Mouse (Mus musculus): ENCODE measurements around the gene Gadd45g. TPM values are rescaled to one million over a fixed set of nuclear protein-coding genes. Genes with fewer than 3 reads are reported as not detected.

Gene Gadd45g
- polyA plus RNA-seq, 1 experiment from 2014 or later: 60.3 TPM

DNA sequence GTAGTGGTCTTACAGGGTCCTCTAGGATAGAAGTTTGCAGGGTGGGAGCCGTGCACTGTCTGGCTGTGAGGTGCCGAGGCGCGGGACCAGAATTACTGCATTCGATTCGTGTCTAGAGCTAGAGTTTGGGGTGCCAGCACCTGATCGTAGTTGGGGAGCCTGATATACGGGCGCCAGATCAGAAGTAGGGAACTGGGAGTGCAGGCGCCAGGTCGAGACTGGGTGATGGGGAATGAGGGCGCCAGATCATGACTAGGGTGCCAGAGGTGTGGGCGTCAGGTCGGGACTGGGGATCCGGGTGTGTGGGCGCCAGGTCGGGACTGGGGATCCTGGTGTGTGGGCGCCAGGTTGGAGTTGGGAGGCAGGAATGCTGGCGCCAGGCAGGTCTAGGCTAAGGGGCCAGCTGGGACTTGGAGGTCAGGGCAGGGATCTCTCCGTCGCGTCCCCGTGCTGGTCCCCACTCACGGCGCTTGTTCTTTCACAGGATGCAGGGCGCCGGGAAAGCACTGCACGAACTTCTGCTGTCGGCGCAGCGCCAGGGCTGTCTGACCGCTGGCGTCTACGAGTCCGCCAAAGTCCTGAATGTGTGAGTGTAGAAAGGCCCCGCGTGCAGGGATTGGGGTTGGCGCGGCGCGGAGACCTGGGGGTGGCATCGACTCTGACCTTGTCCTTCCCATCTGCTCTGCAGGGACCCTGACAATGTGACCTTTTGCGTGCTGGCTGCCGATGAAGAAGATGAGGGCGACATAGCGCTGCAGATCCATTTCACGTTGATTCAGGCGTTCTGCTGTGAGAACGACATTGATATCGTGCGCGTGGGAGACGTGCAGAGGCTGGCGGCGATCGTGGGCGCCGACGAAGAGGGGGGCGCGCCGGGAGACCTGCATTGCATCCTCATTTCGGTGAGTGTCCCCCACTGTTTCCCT, 653 bp downstream of the Gadd45g start:
- Histone ChIP-seq H3K4me3 (peak overlapping the region; percentile 60), H3K9ac (peak overlapping the region; percentile 69), H3K4me2 (replicated peaks) (peak overlapping the region; percentile 97), H3K36me3 (no peaks in the 10 kb centered on the region), H3K9me3 (no peaks in the 10 kb centered on the region), H3K27me3 (peaks cover 7% of the 10 kb centered on the region; the same call in 1 of the 2 replicates), H3K27ac (peak overlapping the region; percentile 71), H3K4me1 (peaks cover 59% of the 10 kb centered on the region)
- peak; percentile 8; the same call in 1 of the 2 replicates for ATAC-seq (ENCODE audit: insufficient number of reproducible peaks, insufficient read depth, low FRiP score, low TSS enrichment)
- WGBS: under 1% methylated on average over 63 of the region's 63 CpGs

DNA sequence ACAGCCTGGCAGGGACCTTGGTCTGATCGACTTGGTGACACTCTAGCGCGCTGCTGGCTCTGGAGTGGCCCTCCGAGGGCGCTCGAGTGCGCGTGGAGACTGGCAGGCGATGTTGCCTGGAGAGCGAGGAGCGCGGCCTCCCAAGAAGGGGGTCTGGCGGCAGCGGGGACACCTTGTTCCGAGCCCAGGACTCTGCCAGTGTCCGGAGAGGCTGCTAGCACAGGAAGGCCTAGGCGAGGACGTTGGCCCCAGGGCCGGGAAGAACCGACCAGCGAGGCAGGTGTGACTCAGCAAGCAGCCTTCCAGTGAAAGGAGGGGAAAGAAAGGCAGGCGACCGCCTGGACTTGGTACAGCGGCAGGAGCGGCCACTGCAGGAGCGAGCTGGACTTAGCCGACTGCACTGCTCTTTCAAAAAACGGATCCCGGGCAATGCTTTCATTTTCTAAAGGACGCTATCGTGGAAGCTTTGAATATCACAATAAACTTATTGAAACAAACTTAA, 1.6 kb downstream of the Gadd45g start:
- Histone ChIP-seq H3K9ac (peak overlapping the region; percentile 69), H3K27ac (peak overlapping the region; percentile 71), H3K36me3 (no peaks in the 10 kb centered on the region), H3K4me2 (replicated peaks) (peak overlapping the region; percentile 97), H3K4me1 (peaks cover 58% of the 10 kb centered on the region), H3K9me3 (no peaks in the 10 kb centered on the region), H3K4me3 (peak overlapping the region; percentile 60), H3K27me3 (peaks cover 7% of the 10 kb centered on the region; the same call in 1 of the 2 replicates)
- no peak for ATAC-seq (ENCODE audit: insufficient number of reproducible peaks, insufficient read depth, low FRiP score, low TSS enrichment)
- under 1% methylated on average over 31 of the region's 31 CpGs for WGBS

DNA sequence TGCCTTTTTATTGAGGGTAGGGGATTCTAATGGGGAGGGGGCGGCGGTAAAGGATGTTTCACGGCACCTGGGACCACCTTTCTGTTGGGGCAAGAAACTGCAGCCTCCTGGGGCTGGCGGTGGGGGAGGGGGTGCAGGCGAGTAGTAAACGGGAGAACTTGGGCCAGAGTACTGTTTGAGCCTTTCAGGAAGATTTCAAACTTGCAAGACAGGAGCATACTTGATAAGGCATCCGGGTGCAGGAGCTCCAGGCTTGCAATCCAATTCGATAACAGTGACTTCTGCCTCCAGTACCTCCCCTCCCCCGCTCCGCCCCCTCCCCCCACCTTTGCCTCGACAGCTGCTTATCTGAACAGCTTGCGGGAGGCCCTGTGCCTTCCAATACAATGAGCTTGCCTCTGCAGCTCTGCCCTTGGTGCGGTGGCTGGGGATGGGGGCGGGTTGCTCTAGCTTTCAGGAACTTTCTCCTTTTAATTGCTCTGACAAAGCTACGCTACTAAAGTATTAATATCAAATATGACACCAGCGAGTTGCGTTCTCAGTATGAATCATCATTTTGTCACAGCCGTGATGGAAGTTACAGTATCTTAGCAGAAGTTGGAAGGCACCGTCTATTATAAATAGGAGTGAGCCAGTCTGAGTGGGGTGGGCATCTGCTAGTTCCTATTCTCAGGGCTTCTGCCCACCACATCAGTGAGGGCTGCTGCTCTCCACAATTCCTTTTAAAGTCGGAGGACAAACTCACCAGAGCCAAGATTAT, 2.2 kb downstream of the Gadd45g start:
- H3K9ac ChIP-seq: peak overlapping the region; percentile 69
- H3K27me3 ChIP-seq: peaks cover 2% of the 10 kb centered on the region; the same call in 1 of the 2 replicates
- 0 out of 2 replicates have a peak, but pooled peaks have one; percentile 22 for ATAC-seq (ENCODE audit: insufficient number of reproducible peaks, insufficient read depth, low FRiP score, low TSS enrichment)
- no peaks in the 10 kb centered on the region for H3K36me3 ChIP-seq
- peak overlapping the region; percentile 60 for H3K4me3 ChIP-seq
- peak overlapping the region; percentile 71 for H3K27ac ChIP-seq
- H3K9me3 ChIP-seq: no peaks in the 10 kb centered on the region
- peaks cover 59% of the 10 kb centered on the region for H3K4me1 ChIP-seq
- WGBS: 2% methylated on average over 20 of the region's 20 CpGs
- peak overlapping the region; percentile 97 for H3K4me2 ChIP-seq (replicated peaks)

DNA sequence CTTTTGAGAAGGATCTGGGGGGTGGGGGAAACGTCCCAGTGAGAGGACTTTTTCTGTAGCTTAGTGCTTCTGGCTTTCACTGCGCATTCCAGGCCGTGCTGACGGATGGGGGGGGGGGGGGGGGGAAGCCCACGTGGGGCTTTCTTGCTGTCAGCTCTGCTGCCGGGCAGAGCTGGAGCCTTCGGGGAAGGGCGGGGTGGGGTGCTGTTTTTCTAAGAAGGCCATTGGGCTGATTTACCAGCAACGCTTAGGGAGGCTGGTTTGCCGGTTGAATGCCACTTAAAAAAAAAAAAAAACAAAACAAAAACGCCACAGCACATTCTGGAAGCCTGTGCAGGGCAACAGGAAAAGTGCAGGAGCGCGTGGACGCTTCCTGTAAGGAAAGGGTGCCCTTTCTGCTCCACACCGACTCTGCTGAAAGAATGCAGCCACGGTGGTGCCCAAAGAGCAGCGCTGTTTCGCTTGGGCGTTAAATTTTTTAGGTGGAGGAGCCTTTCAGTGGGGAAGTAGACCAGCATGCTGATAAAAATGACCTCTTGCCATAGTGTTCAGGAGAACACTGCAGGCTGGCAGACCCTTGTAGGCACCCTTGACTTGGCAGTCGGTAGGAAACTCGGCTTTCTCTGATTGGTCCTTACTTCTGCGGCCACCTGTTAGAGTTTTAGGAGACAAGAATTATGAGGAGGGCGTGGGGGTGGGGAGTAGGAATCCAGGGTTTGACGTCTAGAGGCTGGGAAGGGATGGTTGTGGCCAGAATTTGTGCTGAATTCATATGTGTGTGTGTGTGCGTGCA, 3.0 kb downstream of the Gadd45g start:
- 7% methylated on average over 22 of the region's 25 CpGs for WGBS
- Histone ChIP-seq H3K4me2 (replicated peaks) (peak overlapping the region; percentile 97), H3K27ac (peak overlapping the region; percentile 71), H3K27me3 (peaks cover 2% of the 10 kb centered on the region; the same call in 1 of the 2 replicates), H3K4me3 (peak overlapping the region; percentile 60), H3K36me3 (no peaks in the 10 kb centered on the region), H3K9me3 (no peaks in the 10 kb centered on the region), H3K4me1 (peaks cover 57% of the 10 kb centered on the region), H3K9ac (no peak overlapping the region)
- no peak for ATAC-seq (ENCODE audit: insufficient number of reproducible peaks, insufficient read depth, low FRiP score, low TSS enrichment)

DNA sequence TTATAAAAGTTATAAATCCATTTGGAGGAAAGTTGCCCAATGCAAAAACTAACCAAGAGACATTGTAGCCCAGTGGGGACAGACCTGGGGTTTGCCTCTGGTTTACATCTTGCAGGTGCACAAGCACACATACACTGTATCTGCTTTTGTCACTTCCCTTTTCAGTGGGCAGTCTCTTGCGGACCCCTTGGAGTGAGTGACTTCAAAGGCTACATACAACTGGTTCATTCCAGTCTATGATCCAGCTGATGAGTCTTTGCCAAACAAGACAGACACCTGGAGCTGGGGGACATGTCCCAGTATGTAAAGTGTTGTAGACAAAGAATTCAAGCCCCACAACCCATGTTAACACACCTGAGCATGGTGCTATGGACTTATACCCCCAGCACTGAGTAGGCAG, 4.1 kb downstream of the Gadd45g start:
- H3K9me3 ChIP-seq: no peaks in the 10 kb centered on the region
- H3K4me1 ChIP-seq: peaks cover 53% of the 10 kb centered on the region
- no peak overlapping the region for H3K4me2 ChIP-seq (replicated peaks)
- no peak overlapping the region for H3K27ac ChIP-seq
- H3K36me3 ChIP-seq: no peaks in the 10 kb centered on the region
- H3K4me3 ChIP-seq: no peak overlapping the region
- peaks cover 2% of the 10 kb centered on the region; the same call in 1 of the 2 replicates for H3K27me3 ChIP-seq
- 61% methylated on average over 1 of the region's 1 CpGs for WGBS
- no peak for ATAC-seq (ENCODE audit: insufficient number of reproducible peaks, insufficient read depth, low FRiP score, low TSS enrichment)
- no peak overlapping the region for H3K9ac ChIP-seq

DNA sequence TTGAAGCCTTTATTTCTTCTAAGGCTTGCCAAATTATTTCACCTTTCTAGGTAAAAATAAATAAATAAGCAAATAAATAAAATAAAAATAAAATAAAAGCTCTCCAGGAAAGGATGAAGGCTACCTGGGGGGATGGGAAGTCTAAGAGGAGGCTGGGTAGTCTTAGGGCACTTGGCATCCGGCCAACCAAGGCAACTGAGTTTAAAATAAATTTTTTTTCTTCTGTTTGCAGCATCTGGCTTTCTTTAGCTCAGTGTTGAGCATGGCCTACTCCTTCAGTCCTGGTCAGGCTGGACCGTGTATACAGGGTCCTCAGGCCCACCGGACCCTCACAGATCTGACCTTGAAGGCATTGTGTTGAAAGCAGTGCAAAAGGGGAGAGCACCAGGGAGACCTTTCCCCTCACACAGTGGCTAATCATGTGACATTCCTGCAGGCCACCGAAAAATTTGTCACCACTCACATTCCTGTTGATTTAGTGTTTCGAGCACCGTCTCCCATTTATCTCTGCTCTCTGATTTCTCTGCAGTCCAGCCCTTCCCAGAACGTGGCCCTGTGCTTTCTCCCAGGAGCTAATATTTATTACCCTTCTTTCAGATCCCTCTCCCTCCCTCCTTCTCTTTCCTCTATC, 6.2 kb downstream of the Gadd45g start:
- no peak overlapping the region for H3K9ac ChIP-seq
- H3K27ac ChIP-seq: no peak overlapping the region
- H3K4me1 ChIP-seq: peaks cover 51% of the 10 kb centered on the region
- no peaks in the 10 kb centered on the region for H3K36me3 ChIP-seq
- H3K4me2 ChIP-seq (replicated peaks): no peak overlapping the region
- WGBS: 24% methylated on average over 7 of the region's 7 CpGs
- H3K27me3 ChIP-seq: peaks cover 2% of the 10 kb centered on the region; the same call in 1 of the 2 replicates
- no peaks in the 10 kb centered on the region for H3K9me3 ChIP-seq
- H3K4me3 ChIP-seq: no peak overlapping the region
- ATAC-seq (ENCODE audit: insufficient number of reproducible peaks, insufficient read depth, low FRiP score, low TSS enrichment): no peak

DNA sequence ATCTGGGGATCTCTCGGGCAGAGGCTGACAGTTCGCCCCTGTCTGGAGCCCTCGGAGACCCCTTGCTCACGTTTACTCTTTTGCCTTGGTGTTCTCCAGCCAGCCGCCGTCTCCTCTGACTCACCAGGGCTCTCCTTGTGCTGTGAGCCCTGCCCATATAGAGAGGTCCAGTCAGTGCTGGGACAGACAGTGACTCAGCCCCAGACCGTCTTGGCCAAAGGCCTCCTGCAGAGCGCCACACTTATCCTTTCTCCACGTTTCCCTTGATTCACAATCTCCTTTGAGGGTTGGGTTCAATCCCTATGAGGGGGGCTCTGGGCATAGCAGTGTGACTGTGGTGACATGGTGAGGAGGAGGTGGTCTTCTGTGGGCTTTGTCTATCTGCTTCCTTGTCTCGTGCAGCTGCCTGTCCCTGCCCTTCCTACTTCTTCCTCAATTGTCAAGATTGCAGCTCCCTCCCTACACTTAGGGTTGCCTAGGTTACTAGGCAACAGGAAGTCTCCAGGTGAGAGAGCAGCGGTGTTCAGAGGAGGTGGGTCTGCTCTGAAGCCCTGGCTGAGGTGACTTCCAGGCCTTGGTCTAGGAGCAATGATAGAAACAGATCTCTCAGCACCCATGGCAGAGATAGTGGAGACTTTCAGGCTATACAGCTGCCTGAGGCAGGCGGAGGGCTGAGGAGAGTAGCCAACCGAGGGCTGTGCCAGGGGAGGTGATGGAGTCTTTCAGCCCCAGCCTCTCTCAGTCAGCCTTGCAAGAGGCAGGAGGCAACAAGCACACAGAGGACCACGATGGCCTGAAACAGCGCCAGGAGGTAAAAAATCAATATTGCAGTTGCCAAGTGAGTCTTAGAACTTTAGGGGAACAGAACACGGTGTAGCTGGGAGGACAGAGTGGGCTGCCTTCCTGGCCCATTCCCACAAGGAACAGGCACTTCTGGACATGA, 7.1 kb downstream of the Gadd45g start:
- H3K4me2 ChIP-seq (replicated peaks): no peak overlapping the region
- WGBS: 25% methylated on average over 16 of the region's 16 CpGs

DNA sequence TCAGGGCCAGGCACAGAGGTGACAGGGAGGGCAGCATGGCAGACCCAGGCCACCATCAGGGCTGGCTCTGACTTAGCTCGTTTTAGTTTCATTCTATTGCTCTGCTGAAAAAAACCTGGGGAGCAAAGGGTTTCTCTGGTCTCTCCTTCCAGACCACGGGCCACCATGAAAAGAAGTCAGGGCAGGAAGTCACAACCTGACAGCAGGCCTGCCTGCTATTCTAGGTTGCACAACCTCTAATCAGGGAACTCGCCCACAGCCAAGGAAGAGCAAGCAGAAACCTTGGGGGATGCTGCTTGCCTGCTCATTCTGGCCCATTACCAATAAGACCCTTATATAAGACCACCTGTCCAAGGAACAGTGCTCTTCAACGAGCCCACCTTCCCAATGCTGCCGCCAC, 9.1 kb downstream of the Gadd45g start:
- WGBS: 81% methylated on average over 5 of the region's 5 CpGs
- no peaks in the 10 kb centered on the region for H3K36me3 ChIP-seq
- H3K4me2 ChIP-seq (replicated peaks): no peak overlapping the region
- no peaks in the 10 kb centered on the region for H3K9me3 ChIP-seq
- H3K27ac ChIP-seq: no peak overlapping the region
- no peak for ATAC-seq (ENCODE audit: insufficient number of reproducible peaks, insufficient read depth, low FRiP score, low TSS enrichment)
- peaks cover 28% of the 10 kb centered on the region for H3K4me1 ChIP-seq
- H3K9ac ChIP-seq: no peak overlapping the region
- no peaks in the 10 kb centered on the region; the same call in 1 of the 2 replicates for H3K27me3 ChIP-seq
- H3K4me3 ChIP-seq: no peak overlapping the region

More for the DNA sequence above, 7.1 kb downstream of the Gadd45g start:
- ATAC-seq (ENCODE audit: insufficient number of reproducible peaks, insufficient read depth, low FRiP score, low TSS enrichment): peak; percentile 29; the same call in 1 of the 2 replicates
- Histone ChIP-seq H3K9me3 (no peaks in the 10 kb centered on the region), H3K4me3 (no peak overlapping the region), H3K27ac (no peak overlapping the region), H3K9ac (0 out of 2 replicates have a peak overlapping the region, but pooled peaks have one; percentile 12), H3K27me3 (peaks cover 2% of the 10 kb centered on the region; the same call in 1 of the 2 replicates), H3K4me1 (peaks cover 43% of the 10 kb centered on the region), H3K36me3 (no peaks in the 10 kb centered on the region)

DNA sequence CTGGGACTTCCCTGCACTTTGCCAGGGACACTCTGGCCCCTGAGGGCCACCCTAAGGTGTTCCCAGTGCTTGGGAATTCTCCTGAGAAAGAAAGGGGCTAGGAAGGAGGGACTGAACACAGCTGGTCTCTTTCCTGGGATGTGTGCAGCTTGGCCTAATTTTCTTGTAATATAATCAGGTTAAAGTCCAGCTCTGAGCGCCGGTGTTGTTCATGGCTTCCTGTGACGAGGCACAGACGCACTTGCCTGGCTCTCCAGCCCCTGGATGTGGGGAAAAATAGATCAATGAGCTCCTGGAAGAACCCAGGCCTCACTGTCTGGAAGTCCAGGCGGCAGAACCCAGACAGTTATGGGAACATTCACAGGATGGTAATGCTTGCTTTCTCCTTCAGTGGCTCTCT, 10.7 kb downstream of the Gadd45g start:
- H3K9me3 ChIP-seq: no peaks in the 10 kb centered on the region
- H3K27ac ChIP-seq: no peak overlapping the region
- ATAC-seq (ENCODE audit: insufficient number of reproducible peaks, insufficient read depth, low FRiP score, low TSS enrichment): no peak
- H3K4me2 ChIP-seq (replicated peaks): no peak overlapping the region
- 26% methylated on average over 5 of the region's 5 CpGs for WGBS
- H3K36me3 ChIP-seq: no peaks in the 10 kb centered on the region
- no peak overlapping the region for H3K9ac ChIP-seq
- peaks cover 17% of the 10 kb centered on the region for H3K4me1 ChIP-seq
- H3K4me3 ChIP-seq: no peak overlapping the region
- no peaks in the 10 kb centered on the region; the same call in 1 of the 2 replicates for H3K27me3 ChIP-seq

DNA sequence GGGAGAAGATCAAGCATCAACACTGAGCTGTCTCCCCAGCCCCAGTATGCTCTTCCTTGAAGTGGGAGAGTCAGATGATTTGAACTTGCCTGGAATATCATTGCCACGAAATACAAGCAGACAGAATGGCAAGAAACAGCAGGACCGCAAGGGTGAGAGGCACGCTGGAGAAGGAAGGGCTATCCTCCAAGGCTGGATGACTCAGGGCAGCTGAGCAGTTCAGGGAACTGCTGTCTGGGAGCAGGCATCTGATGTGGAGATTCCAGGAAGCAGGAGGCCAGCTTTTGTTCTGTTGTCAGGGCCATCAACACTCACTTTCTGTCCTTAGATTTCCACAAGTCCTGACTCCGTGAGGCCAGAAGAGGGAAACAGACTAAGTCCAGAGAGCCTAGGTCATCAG, 12.0 kb downstream of the Gadd45g start:
- peaks cover 4% of the 10 kb centered on the region for H3K4me1 ChIP-seq
- H3K9me3 ChIP-seq: no peaks in the 10 kb centered on the region
- 59% methylated on average over 4 of the region's 4 CpGs for WGBS
- no peaks in the 10 kb centered on the region; the same call in 1 of the 2 replicates for H3K27me3 ChIP-seq
- no peak overlapping the region for H3K4me3 ChIP-seq
- ATAC-seq (ENCODE audit: insufficient number of reproducible peaks, insufficient read depth, low FRiP score, low TSS enrichment): no peak
- no peak overlapping the region for H3K27ac ChIP-seq
- H3K4me2 ChIP-seq (replicated peaks): no peak overlapping the region
- H3K36me3 ChIP-seq: no peaks in the 10 kb centered on the region
- no peak overlapping the region for H3K9ac ChIP-seq

Data from embryonic facial prominence, embryonic 12.5 days (tissue).